Mouse (Mus musculus) stomach, postnatal 0 days (tissue): ENCODE measurements around the gene Gsg1.

ENCODE experiments used
- CTCF ChIP-seq: IDR thresholded peaks from 2 replicates; pipeline ENCODE4 v1.5.1; 2016; ENCODE audit warnings: antibody characterized with exemption, low read depth, mild to moderate bottlenecking, moderate library complexity
- EP300 ChIP-seq: optimal IDR thresholded peaks from 2 replicates; pipeline ENCODE3; 2016; ENCODE audit warnings: antibody characterized with exemption

DNA sequence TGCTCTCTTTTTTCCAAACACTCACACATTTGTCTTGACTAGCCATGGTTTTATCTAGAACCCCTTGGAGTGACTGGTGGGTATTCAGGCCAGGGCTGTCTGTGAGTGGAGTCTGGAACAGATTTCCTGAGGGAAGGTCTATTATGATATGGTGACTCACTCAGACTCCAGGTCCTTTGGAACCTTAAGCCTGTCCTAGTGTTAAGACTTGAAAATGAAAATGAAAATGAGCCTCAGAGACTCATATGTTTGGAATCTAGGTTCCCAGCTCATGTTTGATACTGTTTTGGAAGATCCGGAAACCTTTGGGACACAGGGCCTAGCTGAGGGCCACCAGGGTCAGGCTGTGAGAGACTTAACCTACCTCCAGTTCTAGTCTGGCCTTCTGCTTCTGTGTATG lies 11.9 kb upstream of the Gsg1 start:
- TF ChIP-seq EP300: no peak
- TF ChIP-seq CTCF: no peak
